8 mouse cellular contexts compared by ENCODE assay signal in genomic region chr10:59222271-59223101, GRCm38 (mm10). TPM values are rescaled to one million over a fixed set of nuclear protein-coding genes. Genes with fewer than 3 reads are reported as not detected.
DNase-seq lines count a peak whose midpoint lies in the region; ATAC-seq and TF ChIP-seq lines count a peak whose summit lies in the region.

No protein-coding gene starts in this region.

- 1% methylated on average over 49 of the region's 49 CpGs for WGBS in forebrain, embryonic 15.5 days
- 2% methylated on average over 49 of the region's 49 CpGs for WGBS in lung, postnatal 0 days

- in situ Hi-C loops in Patski (cut with MboI; ENCODE audit: low pct_unique_long_range_greater_than_20kb), result no loop called here

- intact Hi-C loops in heart, postnatal 36 days (cut with DNase I), result loop anchor here (5.0 to 10.0 kb wide), 2 partner anchors 70 to 502 kb away; no protein-coding TSS in a partner anchor

- TF ChIP-seq EP300 in lung, postnatal 0 days (IDR thresholded peaks at IDR 0.05), result no peak

- H3K9me3 ChIP-seq in forebrain, embryonic 15.5 days, result no peaks in the 10 kb centered on the region
- no peaks in the 10 kb centered on the region for H3K9me3 ChIP-seq in lung, postnatal 0 days (ENCODE audit: low read length)

- peaks cover 38% of the 10 kb centered on the region for H3K4me1 ChIP-seq in forebrain, embryonic 15.5 days
- peaks cover 14% of the 10 kb centered on the region; the same call in 1 of the 2 replicates for H3K4me1 ChIP-seq in lung, postnatal 0 days (ENCODE audit: insufficient read depth, low read depth, low read length)

- CTCF ChIA-PET in Patski (lab: Charles Lee), result no interaction called here

- peak overlapping the region; percentile 99 for H3K4me2 ChIP-seq in forebrain, embryonic 15.5 days (replicated peaks)
- H3K4me2 ChIP-seq in lung, postnatal 0 days (replicated peaks; ENCODE audit: low read depth, low read length), result peak overlapping the region; percentile 98

- TF ChIP-seq CTCF in Patski (IDR thresholded peaks at IDR 0.05), result no peak
- no peak for TF ChIP-seq CTCF in lung, postnatal 0 days (IDR thresholded peaks at IDR 0.05)

- H3K27ac ChIP-seq in forebrain, embryonic 15.5 days (replicated peaks), result peak overlapping the region; percentile 97; the same call in 1 of the 2 replicates
- H3K27ac ChIP-seq in lung, postnatal 0 days (ENCODE audit: low read length), result peak overlapping the region; percentile 96

- H3K9ac ChIP-seq in forebrain, embryonic 15.5 days (replicated peaks), result peak overlapping the region; percentile 84
- peak overlapping the region; percentile 94 for H3K9ac ChIP-seq in lung, postnatal 0 days (replicated peaks; ENCODE audit: low read depth)

- no peaks in the 10 kb centered on the region for H3K27me3 ChIP-seq in Patski
- H3K27me3 ChIP-seq in forebrain, embryonic 15.5 days, result no peaks in the 10 kb centered on the region
- H3K27me3 ChIP-seq in lung, postnatal 0 days (replicated peaks; ENCODE audit: insufficient read depth, low read length), result no peaks in the 10 kb centered on the region

- H3K4me3 ChIP-seq in forebrain, embryonic 15.5 days, result peak overlapping the region; percentile 88
- H3K4me3 ChIP-seq in lung, postnatal 0 days (ENCODE audit: low read depth, low read length), result peak overlapping the region; percentile 82

- no peak for DNase-seq in Patski (ENCODE audit: low read depth, low spot score)
- peak; percentile 23 to 31 for DNase-seq in heart, postnatal 36 days
- peak; percentile 7 to 15 for DNase-seq in layer of hippocampus, adult 8-10 months (ENCODE audit: low spot score in 2 of 2)
- no peak for DNase-seq in lung, postnatal 0 days (ENCODE audit: low spot score)
- peak; percentile 9 for DNase-seq in ovary, postnatal 14 days (ENCODE audit: low spot score)
- no peak for DNase-seq in MN1 (ENCODE audit: low spot score)

- H3K36me3 ChIP-seq in forebrain, embryonic 15.5 days, result no peaks in the 10 kb centered on the region
- H3K36me3 ChIP-seq in lung, postnatal 0 days (ENCODE audit: insufficient read depth, low read length), result no peaks in the 10 kb centered on the region

- POLR2A ChIA-PET in Patski (lab: Charles Lee), result interaction anchor here (0.9 kb wide), 1 partner anchor 72 kb away, joined by 3 read pairs; no protein-coding TSS in a partner anchor

- ATAC-seq in Patski, result peak; percentile 34
- 0 out of 2 replicates have a peak, but pooled peaks have one; percentile 16 for ATAC-seq in cerebellum, adult (ENCODE audit: insufficient number of reproducible peaks, low FRiP score, low TSS enrichment)
- ATAC-seq in forebrain, embryonic 15.5 days (replicated peaks), result peak; percentile 5
- ATAC-seq in lung, postnatal 0 days, result peak; percentile 1; the same call in 1 of the 2 replicates

RNA-seq across cellular contexts. Expression of gene Sowahc, which starts 0.7 kb away (rescaled TPM):
- 5.9 TPM for polyA plus RNA-seq in Patski (2021)
- 16.2 and 17.8 TPM in 2 replicates for polyA plus RNA-seq in forebrain, embryonic 15.5 days (2015; fragmentation: Nextera tagmentation; extraction: Ambion mirVana)
- total RNA-seq in heart, postnatal 36 days (2021), result 1 to 10 TPM; 1.6 TPM
- 10 to 100 TPM in 2 of 4 experiments, 1 to 10 TPM in 2; 6.4 to 13.3 (median 10.6) TPM for total RNA-seq in layer of hippocampus, adult 8-10 months (2022)
- 9.7 and 13.2 TPM in 2 replicates for polyA plus RNA-seq in lung, postnatal 0 days (2015; fragmentation: Nextera tagmentation; extraction: Ambion mirVana)

RNA-seq across cellular contexts. Expression of gene Sept10, which starts 0.8 kb away (rescaled TPM):
- polyA plus RNA-seq in Patski (2021), result 47.3 TPM
- polyA plus RNA-seq in forebrain, embryonic 15.5 days (2015; fragmentation: Nextera tagmentation; extraction: Ambion mirVana), result 25.2 and 25.8 TPM in 2 replicates
- total RNA-seq in heart, postnatal 36 days (2021), result 10 to 100 TPM; 15.2 to 17.0 TPM
- 10 to 100 TPM in 1 of 4 experiments, 1 to 10 TPM in 3; 7.7 to 10.8 (median 9.0) TPM for total RNA-seq in layer of hippocampus, adult 8-10 months (2022)
- 42.2 and 45.2 TPM in 2 replicates for polyA plus RNA-seq in lung, postnatal 0 days (2015; fragmentation: Nextera tagmentation; extraction: Ambion mirVana)

Comparison
In these comparisons a context has a peak if more than half of its experiments do, and no peak if none do; other contexts are left out.
1. DNase-seq: peak in heart, postnatal 36 days (2 of 2), layer of hippocampus, adult 8-10 months (2 of 2) and ovary, postnatal 14 days (single experiment); none in Patski (single experiment), lung, postnatal 0 days (single experiment) and MN1 (single experiment).
2. Peak in every context shown above with its lines, with median percentiles within 50 percentile points of each other: ATAC-seq.